Mouse (Mus musculus) retina, postnatal 7 days (tissue): ENCODE measurements around the gene Unc5b.
"Not testable (repeated sequence)": the region's sequence is repeated elsewhere in the genome, so short reads cannot be mapped to it uniquely, and the experiment has no call there.

Experiments used
- DNase-seq: peaks from one replicate; pipeline ENCODE4 v3.0.0-alpha.2; 2012; ENCODE audit warnings: low read depth, low spot score

Gene Unc5b

GRCm38 (mm10) chr10:60831379-60831778 is at the start of gene Unc5b:
Gene Unc5b, minus strand, starts transcription at chr10:60831581.
- DNase-seq, result peak; percentile 90

GRCm38 (mm10) chr10:60879817-60880216 is 48.4 kb upstream of the Unc5b start:
- no peak for DNase-seq

GRCm38 (mm10) chr10:60877075-60877474 is 45.7 kb upstream of the Unc5b start:
- DNase-seq, result no peak

- no peak for DNase-seq
These were observed 43.6 kb upstream of the Unc5b start for GRCm38 (mm10) chr10:60875011-60875410.

- no peak for DNase-seq
These were observed 31.9 kb upstream of the Unc5b start for GRCm38 (mm10) chr10:60863318-60863717.

- no peak for DNase-seq
These were observed 31.3 kb upstream of the Unc5b start for GRCm38 (mm10) chr10:60862477-60863293.

- DNase-seq, result not testable (repeated sequence)
These were observed 13.9 kb upstream of the Unc5b start for GRCm38 (mm10) chr10:60845271-60845670.

DNA sequence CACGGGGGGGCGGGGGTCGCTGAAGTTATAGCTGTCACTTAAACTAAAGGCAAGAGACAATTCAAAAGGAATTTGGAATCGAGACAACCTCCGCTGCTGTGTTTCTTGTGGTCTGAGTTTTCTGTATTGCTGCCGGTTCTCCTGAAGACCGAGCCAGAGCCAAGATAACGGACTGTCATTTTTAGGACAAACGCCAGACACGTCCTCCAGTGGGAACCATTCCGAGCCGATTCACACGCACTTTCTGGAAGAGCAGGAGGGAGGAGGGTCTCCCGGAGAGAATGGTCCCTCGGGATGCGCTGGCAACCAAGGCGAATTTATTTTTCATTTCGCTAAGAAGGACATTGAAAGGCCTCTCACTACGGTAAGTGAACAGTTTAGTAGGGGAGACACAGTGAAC is 7.4 kb upstream of the Unc5b start:
- DNase-seq, result no peak

DNA sequence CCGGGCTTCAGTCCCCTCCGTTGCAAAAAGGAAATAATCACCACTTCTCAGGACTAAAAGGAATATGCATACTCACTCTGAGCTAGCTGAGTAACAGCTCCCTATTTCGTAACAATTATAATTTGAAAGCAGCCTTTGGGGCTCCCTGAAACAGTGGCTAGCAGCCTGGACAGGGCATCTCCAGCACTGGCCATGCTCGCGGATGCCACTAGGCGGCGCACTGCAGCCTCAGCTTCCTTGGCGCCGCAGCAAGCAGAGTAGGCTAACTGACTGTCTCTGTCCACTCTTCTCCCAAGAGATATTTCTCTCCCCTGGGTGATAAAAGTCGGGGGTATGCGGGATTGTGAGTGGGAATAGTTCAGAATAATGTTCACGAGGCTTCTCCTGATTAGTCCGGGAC is 3.6 kb upstream of the Unc5b start:
- no peak for DNase-seq

GRCm38 (mm10) chr10:60832664-60833173 is 1.3 kb upstream of the Unc5b start:
- no peak for DNase-seq

DNA sequence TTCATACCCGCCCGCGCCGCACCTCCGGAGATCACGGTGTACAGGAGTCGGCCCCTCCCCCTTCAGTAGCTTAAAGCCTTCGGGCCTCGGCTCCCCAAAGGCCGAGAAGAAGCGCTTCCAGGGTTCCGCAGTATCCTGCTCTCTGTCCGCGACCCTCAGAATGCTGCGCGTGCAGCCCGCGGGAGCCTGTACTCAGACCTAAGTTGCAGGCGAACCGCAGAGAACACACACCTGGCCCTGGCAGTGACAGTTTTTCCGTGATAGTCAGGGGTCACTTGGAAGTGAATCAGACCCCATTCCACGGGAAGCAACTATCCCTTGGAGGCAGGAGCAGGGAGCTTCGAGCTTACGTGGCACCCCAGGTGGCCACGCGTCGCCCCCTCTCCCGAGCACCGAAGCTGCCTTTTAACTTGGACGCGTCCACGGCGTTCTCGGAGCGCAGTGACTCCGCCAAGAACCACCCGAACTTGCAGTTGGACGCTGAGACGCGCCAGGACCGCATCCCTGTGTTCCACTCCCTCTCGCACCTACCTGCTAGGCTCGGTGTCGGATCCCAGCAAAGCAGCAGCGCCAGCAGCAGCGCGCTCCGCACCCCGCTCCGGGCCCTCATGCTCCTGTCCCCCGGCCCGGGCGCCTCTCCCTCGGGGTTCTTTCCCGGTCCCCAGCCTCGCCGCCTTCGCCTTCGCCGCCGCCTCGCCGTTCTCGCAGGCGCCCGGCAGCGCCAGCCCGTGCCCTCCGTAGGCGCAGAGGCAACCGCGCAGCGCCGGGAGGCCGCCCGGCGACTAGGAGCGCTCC is 628 bp downstream of the Unc5b start:
- DNase-seq, result no peak

GRCm38 (mm10) chr10:60830000-60830399 is 1.4 kb downstream of the Unc5b start:
- DNase-seq, result no peak

DNA sequence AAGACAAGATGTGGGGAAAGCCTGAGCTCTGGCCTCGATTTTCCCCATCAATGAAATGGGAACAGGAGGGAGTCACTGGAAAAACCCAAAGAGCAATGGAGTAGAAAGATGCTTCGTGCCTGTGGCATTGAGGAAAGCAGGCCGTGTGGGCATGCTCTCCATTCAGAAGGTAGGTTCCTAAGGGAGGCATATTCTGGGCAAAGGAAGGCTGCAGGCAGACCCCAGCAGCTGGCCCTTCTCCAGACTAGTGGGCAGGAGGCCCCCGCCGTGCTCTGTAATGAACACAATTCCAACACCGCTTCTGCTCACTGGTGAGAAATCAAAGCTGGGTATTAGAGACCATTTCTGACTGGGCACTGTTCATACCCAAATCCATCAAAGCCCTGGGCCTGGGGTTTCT is 2.3 kb downstream of the Unc5b start:
- DNase-seq, result no peak

- no peak for DNase-seq
These were observed 3.3 kb downstream of the Unc5b start for GRCm38 (mm10) chr10:60827901-60828670.

DNA sequence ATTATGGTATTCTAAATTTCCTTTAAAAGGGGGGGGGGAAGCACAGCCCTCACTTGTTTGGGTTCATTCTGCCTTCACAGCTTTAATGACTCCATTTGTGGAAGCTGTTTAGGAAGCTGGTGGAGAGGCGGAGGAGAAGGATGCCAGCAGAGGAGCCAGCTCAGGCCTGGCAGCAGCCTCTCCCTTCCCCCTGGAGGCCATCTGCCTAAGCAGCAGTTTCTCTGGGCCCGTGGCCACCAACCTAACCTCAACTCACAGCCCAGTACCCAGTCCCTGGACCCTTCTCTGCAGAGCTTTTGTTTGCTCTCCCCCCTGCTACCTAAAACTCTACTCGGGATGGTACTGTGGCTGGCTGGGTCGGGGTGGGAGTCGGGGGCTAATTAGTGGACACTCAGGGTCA is 4.1 kb downstream of the Unc5b start:
- no peak for DNase-seq

- DNase-seq, result no peak
These were observed 4.7 kb downstream of the Unc5b start for GRCm38 (mm10) chr10:60826461-60827237.

- DNase-seq, result no peak
These were observed 5.4 kb downstream of the Unc5b start for GRCm38 (mm10) chr10:60825955-60826354.

DNA sequence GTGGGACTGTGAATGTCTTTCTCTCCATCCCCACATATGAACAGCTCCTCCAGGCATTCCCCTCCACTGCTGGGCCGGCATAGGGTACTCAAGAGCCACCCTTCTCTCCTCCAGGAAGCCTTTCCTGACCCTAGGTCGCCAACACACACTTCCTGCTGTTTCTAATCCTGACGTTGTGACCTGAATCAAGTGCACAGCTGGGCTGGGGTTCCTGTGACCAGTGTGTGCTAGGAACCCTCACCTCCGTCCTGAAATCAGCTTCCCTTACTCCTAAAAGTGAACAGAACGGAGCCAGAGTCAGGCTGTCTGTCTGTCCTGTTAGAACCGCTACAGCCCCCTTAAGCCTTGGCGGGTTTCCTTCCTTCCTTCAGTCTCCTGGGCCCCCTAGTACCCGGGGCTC is 7.6 kb downstream of the Unc5b start:
- DNase-seq, result no peak

DNA sequence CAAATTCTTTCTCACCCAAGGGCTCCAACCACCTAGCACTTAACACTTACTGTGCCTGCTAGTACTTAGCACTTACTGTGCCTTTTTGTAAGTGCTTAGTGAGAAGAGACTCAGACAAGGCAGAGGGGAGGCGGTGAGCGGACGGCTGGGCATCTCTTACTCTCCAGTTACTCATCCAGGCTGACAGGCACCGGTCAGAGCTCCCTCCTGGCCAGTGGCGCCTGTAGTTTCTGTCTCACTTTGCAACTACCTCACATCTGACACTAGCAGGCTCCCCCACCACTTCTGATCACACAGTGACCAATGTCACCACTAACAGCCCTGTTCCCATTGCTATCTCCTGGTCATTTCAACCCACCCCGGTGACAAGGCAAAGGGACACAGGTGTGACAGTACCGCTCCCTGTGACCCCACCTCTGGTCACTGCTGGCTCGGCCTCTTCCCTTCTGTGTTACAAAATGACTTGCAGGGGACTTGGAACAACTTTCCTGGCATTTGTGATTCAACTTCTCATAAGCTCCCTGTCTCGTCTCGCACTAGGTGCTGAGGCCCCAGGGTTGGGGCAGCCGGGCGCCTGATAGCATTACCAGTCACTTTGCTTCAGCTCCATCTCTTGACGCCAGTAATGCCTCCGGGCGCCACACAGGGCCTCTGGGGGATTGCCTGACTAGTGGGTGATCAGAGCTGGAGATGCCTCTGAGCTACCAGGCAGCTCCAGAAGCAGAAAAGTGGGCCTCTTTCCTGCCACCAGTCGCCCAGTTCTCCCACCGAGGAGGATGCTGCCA is 8.5 kb downstream of the Unc5b start:
- no peak for DNase-seq

- no peak for DNase-seq
These were observed 9.5 kb downstream of the Unc5b start for GRCm38 (mm10) chr10:60821736-60822358.
